Mouse (Mus musculus) NIH3T3 (cell line): ENCODE measurements at regions not wholly inside any gene's neighbourhood (a gene's known extent, or its start where the extent isn't known, plus 50 kb on each side); places are given as distances from the start of the nearest gene placed in this dataset.
"Not testable (repeated sequence)": the region's sequence is repeated elsewhere in the genome, so short reads cannot be mapped to it uniquely, and the experiment has no call there.

ENCODE experiments used
- DNase-seq: peaks from one replicate; pipeline ENCODE4 v3.0.0-alpha.2; 2012; ENCODE audit warnings: low read depth

GRCm38 (mm10) chr5:148776796-148777659, 152.1 kb downstream of the Katnal1 start:
- peak; percentile 46 for DNase-seq

- no peak for DNase-seq
These were observed 153.9 kb downstream of the Katnal1 start for GRCm38 (mm10) chr5:148775232-148775631.

DNA sequence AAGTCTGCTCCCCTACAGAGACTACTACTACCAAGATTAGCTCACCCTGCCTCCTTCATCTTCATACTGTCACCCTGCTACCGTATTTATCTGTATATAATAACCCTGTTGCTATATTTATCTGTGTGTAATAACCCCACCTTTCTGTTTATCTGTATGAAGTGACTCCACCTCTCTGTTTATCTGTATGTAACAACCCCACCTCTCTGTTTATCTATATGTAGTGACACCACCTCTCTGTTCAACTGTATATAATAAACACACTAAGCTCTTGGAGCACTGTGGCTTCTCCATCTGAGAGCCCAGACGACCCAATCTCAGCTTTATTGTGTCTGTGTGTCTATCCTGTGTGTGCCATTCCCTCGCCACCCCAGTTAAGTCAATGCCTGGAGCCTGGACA, 154.7 kb downstream of the Katnal1 start:
- no peak for DNase-seq

- no peak for DNase-seq
These were observed 159.7 kb downstream of the Katnal1 start for GRCm38 (mm10) chr5:148769452-148769851.

GRCm38 (mm10) chr5:148768346-148768745, 160.8 kb downstream of the Katnal1 start:
- no peak for DNase-seq

GRCm38 (mm10) chr5:148765993-148766392, 163.1 kb downstream of the Katnal1 start:
- DNase-seq = no peak

DNA sequence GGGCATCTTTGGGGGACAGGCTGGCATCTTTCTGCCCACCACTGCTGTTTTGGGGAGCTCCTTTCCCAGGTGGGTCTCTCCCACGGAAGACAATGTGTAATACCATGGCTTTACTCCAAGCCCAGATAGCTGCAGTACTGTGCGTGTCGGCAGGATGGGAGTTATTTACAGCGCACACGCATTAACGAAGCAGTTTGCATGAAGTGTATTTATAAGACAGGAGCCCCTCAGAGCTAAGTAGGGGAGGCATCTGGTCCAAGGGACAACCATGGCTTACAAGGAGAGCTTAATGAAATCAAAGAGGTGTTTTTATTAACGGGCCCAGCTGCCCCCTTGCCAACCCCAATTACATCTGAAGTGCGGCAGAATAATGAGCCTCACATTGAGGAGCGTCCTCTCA, 169.0 kb downstream of the Katnal1 start:
- DNase-seq = no peak

DNA sequence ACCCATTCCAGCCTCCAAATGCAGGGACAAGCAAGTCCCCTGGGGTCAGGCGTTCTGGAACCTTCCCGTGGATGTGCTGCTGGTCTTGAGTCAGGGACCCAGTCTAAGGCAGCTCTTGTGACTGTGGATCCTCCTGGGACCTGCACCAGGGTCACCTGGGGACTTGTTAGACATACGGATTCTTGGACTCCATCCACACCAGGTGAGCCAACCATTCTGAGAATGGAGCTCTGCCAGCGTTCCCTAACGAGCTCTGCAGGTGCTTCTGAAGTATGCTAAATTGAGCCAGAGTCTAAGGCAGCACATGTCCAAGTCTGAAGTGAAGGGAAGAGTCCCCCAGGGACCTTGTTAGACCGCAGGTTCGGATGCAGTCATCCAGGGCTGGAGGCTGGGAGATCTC, 170.3 kb downstream of the Katnal1 start:
- no peak for DNase-seq

DNA sequence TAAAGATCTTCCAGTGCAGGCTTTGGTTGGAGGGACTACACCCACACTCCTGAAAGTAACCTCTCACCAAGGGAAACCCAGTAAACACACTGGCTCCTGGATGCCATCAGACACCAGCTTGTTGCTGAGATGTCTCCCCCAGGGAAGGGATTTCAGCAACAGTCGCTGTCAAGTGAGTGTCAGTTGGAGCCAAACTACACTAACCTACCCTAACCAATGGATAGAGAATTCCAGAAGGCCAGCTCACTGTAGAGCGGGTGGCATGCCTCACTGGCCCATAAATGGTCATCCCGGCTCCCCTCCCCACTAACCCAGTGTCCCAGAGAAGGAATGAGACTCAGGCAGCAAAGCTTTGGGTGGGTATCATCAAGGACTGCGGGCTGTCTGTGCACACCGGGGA, 171.4 kb downstream of the Katnal1 start:
- DNase-seq = no peak

DNA sequence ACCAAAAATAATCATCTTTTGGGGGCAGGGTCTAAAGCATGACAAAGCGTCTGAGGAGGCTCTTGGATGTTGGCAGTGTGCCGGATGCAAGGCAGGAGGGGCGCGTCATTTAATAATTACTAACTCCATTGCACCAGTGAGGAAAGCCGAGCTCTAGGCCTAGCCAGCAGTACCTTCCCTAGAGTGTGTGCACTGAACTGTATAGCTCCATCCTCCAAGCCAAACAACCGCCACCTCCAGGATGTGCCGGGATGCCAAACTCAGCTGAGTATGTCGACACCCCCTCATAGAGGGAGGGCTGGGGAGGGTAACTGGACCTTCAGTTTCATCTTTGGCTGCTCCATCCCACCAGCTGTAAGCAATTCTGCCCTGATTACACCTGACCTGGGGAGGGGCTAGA, 171.9 kb downstream of the Katnal1 start:
- DNase-seq = peak; percentile 18

GRCm38 (mm10) chr5:148756246-148756930, 172.7 kb downstream of the Katnal1 start:
- DNase-seq = no peak

DNA sequence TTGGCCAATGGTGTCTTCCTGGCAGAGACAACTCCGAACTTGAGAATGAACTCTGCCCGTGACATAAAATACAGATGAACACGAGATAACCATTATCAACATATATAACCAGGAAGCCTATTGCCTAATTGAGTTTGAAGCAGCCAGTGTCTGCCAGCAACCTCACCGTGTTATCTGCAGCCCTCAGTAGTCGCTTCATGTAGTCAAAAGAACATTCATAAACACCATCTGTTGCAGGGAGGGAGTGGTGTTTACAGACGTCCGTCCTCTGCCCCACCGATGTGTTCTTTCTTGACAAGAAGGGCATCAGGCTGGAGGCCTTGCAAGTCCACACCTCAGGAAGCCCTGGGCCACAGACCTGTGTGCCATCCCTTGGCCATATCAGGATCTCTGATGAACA, 173.3 kb downstream of the Katnal1 start:
- no peak for DNase-seq

GRCm38 (mm10) chr5:148754896-148755295, 174.2 kb downstream of the Katnal1 start:
- no peak for DNase-seq

DNA sequence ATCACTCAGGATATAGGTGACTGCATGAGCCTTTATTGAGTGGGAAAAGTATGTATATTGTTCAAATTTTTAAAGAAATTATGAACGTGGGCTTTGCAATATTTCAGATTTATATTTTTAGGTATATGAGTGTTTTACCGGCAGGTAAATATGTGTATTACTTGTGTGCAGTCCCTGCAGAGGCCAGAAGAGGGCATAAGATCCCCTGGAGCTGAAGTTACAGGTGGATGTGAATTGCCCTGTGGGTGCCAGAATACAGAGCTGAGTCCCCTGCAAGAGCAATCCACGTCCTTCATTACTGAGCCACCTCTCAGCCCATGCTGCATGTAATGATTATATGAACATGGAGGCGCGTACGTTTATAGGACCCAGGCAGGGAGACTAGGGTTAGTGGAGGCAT, 174.8 kb downstream of the Katnal1 start:
- no peak for DNase-seq

DNA sequence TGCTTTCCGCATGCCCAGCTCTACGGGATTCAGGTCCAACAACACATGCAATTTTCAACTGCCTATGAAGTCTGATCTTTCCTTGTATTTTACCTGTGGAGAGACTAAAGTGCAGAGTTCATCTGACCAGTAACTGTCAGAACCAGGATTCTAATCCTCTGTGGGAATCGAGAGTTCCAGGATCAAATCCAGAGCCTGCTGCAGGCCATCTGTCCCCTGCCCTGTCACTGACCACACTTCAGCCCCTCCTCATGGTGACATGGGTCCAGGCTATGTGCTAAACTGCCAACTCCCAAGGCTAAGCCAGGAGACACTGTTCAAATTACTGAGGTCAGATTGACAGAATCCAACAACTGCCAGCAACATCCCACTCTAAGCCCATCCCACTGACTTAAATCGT, 175.7 kb downstream of the Katnal1 start:
- no peak for DNase-seq

- DNase-seq = no peak
These were observed 177.1 kb downstream of the Katnal1 start for GRCm38 (mm10) chr5:148751980-148752379.

DNA sequence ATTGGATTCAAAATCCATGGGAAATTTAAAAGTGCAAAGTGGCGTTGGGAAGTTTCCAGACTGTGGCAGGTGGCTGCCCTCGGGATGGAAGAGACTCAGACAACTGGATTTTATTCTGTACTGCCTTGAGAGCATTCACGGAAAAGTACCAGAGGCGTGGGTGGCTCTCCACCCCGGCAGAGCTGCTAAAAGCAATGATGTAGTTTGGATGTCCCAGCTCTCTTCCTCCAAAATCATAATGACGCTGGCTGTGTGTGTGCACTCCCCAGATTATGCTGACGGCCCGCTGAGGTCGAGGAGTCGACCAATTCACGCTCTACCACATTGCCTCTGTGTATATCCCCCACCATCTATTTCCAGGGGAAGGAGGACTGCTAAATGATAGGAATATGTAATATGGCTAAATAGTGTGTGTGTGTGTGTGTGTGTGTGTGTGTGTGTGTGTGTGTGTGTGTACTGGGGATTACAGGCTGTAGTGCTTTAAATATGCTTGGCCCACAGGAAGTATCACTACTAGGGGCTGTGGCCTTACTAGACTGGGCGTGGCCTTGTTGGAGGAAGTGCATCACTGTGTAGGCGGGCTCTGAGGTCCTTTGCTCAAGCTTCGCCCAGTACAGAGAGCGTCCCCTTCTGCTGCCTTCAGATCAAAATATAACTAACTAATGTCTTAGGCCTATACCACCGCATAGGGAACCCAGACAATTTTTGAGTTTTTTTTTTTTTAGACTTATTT, 179.0 kb downstream of the Katnal1 start:
- no peak for DNase-seq

DNA sequence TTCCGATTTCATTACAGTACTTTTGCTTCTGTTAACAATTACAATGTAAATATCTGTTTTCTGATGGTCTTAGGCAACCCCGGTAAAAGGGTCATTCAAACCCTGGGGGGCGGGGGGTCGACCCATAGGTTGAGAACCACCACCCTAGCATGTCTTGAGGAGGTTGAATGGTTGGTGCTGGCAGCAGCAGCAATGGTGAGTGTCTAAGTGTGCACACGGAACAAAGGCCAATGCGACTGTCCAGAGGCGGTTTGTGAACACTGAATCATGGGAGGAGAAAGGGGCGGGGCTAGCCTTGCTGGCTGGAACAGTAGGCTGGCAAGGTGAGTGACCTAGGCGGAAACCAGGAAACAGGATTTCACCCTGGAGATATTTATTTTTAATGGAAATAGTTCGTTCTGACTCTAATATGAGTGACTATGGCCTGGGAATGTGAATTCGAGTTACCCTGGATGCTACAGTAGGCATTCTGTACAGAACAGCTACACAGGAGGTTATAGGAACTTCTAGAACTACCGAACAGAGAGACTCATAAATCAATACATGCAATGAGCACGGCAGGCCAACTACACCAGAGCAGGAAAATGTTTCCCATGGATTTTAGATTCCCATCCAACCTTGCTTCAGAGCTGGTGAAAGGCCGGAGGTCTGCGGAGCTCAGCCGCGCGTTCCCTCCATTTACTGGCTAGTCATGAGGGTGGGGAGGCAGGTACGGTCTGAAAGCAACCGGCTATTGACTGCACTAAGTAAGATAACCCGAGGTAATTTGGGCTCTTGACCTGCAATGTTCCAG, 181.0 kb downstream of the Katnal1 start:
- no peak for DNase-seq

- no peak for DNase-seq
These were observed 181.6 kb downstream of the Katnal1 start for GRCm38 (mm10) chr5:148747549-148747948.

- DNase-seq = not testable (repeated sequence)
These were observed 182.4 kb downstream of the Katnal1 start for GRCm38 (mm10) chr5:148746726-148747125.

- DNase-seq = no peak
These were observed 184.3 kb downstream of the Katnal1 start for GRCm38 (mm10) chr5:148744676-148745391.
